Mouse (Mus musculus): ENCODE data around the gene Cntnap2.

GRCm38 (mm10) chr6:45871409-45871992 lies 812.3 kb downstream of the Cntnap2 start:
- no peak for TF ChIP-seq CTCF (IDR thresholded peaks at IDR 0.05; ENCODE audit: low read depth)
- TF ChIP-seq EP300 (IDR thresholded peaks at IDR 0.05; ENCODE audit: low read depth): no peak

Data from liver, postnatal 0 days (tissue).